Comparison of ENCODE assay signal across 17 mouse cellular contexts in the genomic region with DNA sequence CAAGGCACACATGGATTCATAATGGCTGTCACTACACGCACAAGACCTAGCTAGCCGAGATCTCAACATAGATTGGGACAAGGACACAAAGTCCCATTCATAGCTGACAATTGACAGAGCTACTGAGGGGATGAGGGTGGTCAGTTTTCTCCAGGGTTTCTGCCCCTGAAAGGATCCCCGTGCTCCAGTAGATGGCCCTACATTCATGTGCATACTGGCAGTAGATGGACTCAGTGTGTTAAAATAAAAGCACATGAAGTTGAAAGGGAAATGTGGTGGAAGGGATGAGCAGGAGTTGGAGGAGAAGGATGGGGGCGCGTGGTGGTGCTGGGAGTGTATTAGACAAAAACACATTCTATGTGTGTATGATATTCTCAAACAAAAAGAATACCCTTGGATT. TPM values are rescaled to one million over a fixed set of nuclear protein-coding genes. Genes with fewer than 3 reads are reported as not detected.
DNase-seq lines count a peak whose midpoint lies in the region; ATAC-seq and TF ChIP-seq lines count a peak whose summit lies in the region.
"Had no signal": no experiment of that assay in that cellular context is flagged by ENCODE, and none has a peak within 500 bp of the region (broad histone marks: within the 10 kb centered on the region; RNA-seq: fewer than 3 reads in every experiment).

No protein-coding gene starts in this region.

- no peak for TF ChIP-seq EP300 in heart, postnatal 0 days (IDR thresholded peaks at IDR 0.05; ENCODE audit: low read depth)
- TF ChIP-seq EP300 in lung, postnatal 0 days (IDR thresholded peaks at IDR 0.05), result no peak
- no peak for TF ChIP-seq EP300 in stomach, postnatal 0 days (optimal IDR thresholded peaks at IDR 0.05)

- no peak overlapping the region for H3K27ac ChIP-seq in heart, postnatal 0 days (ENCODE audit: low read depth)
- H3K27ac ChIP-seq in lung, postnatal 0 days (ENCODE audit: low read length), result no peak overlapping the region
- no peak overlapping the region for H3K27ac ChIP-seq in stomach, postnatal 0 days (replicated peaks)
- H3K27ac ChIP-seq in kidney, embryonic 16.5 days (ENCODE audit: low read length), result no peak overlapping the region
- H3K27ac ChIP-seq: forebrain, embryonic 15.5 days; heart, adult 2 months; heart, embryonic 15.5 days; neural tube, embryonic 13.5 days had no signal

- TF ChIP-seq CTCF in heart, postnatal 0 days (IDR thresholded peaks at IDR 0.05; ENCODE audit: low read depth), result 0 out of 2 replicates have a peak, but pooled peaks have one; percentile 14
- TF ChIP-seq CTCF in lung, postnatal 0 days (IDR thresholded peaks at IDR 0.05), result peak; percentile 40
- no peak for TF ChIP-seq CTCF in brain, embryonic 14.5 days (IDR thresholded peaks at IDR 0.05; ENCODE audit: borderline replicate concordance, extremely low read depth, insufficient read depth, insufficient read length)
- peak; percentile 35 for TF ChIP-seq CTCF in stomach, postnatal 0 days (IDR thresholded peaks at IDR 0.05; ENCODE audit: low read depth)

- H3K9ac ChIP-seq in heart, postnatal 0 days (replicated peaks; ENCODE audit: low read depth, low read length), result no peak overlapping the region
- H3K9ac ChIP-seq in lung, postnatal 0 days (replicated peaks; ENCODE audit: low read depth), result no peak overlapping the region
- H3K9ac ChIP-seq in stomach, postnatal 0 days (ENCODE audit: low read length), result no peak overlapping the region
- no peak overlapping the region for H3K9ac ChIP-seq in kidney, embryonic 16.5 days (replicated peaks; ENCODE audit: low read length)
- H3K9ac ChIP-seq: forebrain, embryonic 15.5 days; heart, embryonic 15.5 days; neural tube, embryonic 13.5 days had no signal

- no peak for ATAC-seq in heart, postnatal 0 days (ENCODE audit: insufficient read depth, low read depth)
- no peak for ATAC-seq in lung, postnatal 0 days
- ATAC-seq in stomach, postnatal 0 days (ENCODE audit: low FRiP score, low TSS enrichment), result no peak
- ATAC-seq in kidney, embryonic 16.5 days (ENCODE audit: low FRiP score, low TSS enrichment), result no peak
- ATAC-seq: forebrain, embryonic 15.5 days; intestine, embryonic 16.5 days had no signal

- TF ChIP-seq POLR2A in brain, embryonic 14.5 days (IDR thresholded peaks at IDR 0.05; ENCODE audit: borderline replicate concordance, extremely low read depth, insufficient read depth, insufficient read length, poor library complexity, severe bottlenecking), result no peak

- H3K36me3 ChIP-seq in heart, postnatal 0 days (replicated peaks; ENCODE audit: control insufficient read depth, insufficient read depth, low read length), result no peaks in the 10 kb centered on the region
- no peaks in the 10 kb centered on the region for H3K36me3 ChIP-seq in lung, postnatal 0 days (ENCODE audit: insufficient read depth, low read length)
- no peaks in the 10 kb centered on the region for H3K36me3 ChIP-seq in stomach, postnatal 0 days (ENCODE audit: control insufficient read depth, insufficient read depth, low read length)
- no peaks in the 10 kb centered on the region for H3K36me3 ChIP-seq in kidney, embryonic 16.5 days (ENCODE audit: insufficient read depth, low read length)
- H3K36me3 ChIP-seq: forebrain, embryonic 15.5 days; heart, embryonic 15.5 days; neural tube, embryonic 13.5 days had no signal

- H3K27me3 ChIP-seq in heart, postnatal 0 days (ENCODE audit: control insufficient read depth, insufficient read depth, low read length), result peaks cover 8% of the 10 kb centered on the region; the same call in 1 of the 2 replicates
- H3K27me3 ChIP-seq in lung, postnatal 0 days (replicated peaks; ENCODE audit: insufficient read depth, low read length), result 0 out of 2 replicates have a peak, but pooled peaks cover 3% of the 10 kb centered on the region
- H3K27me3 ChIP-seq in stomach, postnatal 0 days (ENCODE audit: control insufficient read depth, insufficient read depth, low read length), result no peaks in the 10 kb centered on the region
- H3K27me3 ChIP-seq in kidney, embryonic 16.5 days (ENCODE audit: insufficient read depth, low read length), result peaks cover 3% of the 10 kb centered on the region; the same call in 1 of the 2 replicates
- H3K27me3 ChIP-seq: forebrain, embryonic 15.5 days had no signal

- H3K4me1 ChIP-seq in heart, postnatal 0 days (ENCODE audit: control insufficient read depth, insufficient read depth), result peaks cover 10% of the 10 kb centered on the region; the same call in 1 of the 2 replicates
- H3K4me1 ChIP-seq in lung, postnatal 0 days (ENCODE audit: insufficient read depth, low read depth, low read length), result no peaks in the 10 kb centered on the region
- H3K4me1 ChIP-seq in stomach, postnatal 0 days (replicated peaks; ENCODE audit: control insufficient read depth, insufficient read depth), result no peaks in the 10 kb centered on the region; the same call in 1 of the 2 replicates
- H3K4me1 ChIP-seq in kidney, embryonic 16.5 days (ENCODE audit: insufficient read depth, low read length), result no peaks in the 10 kb centered on the region
- H3K4me1 ChIP-seq: heart, embryonic 15.5 days had no signal

- no peak overlapping the region for H3K4me2 ChIP-seq in heart, postnatal 0 days (ENCODE audit: low read depth, low read length)
- no peak overlapping the region for H3K4me2 ChIP-seq in lung, postnatal 0 days (replicated peaks; ENCODE audit: low read depth, low read length)
- H3K4me2 ChIP-seq in stomach, postnatal 0 days (replicated peaks; ENCODE audit: low read depth), result no peak overlapping the region
- no peak overlapping the region for H3K4me2 ChIP-seq in kidney, embryonic 16.5 days (replicated peaks; ENCODE audit: low read depth, low read length)

- WGBS in heart, postnatal 0 days, result 55% methylated on average over 5 of the region's 5 CpGs
- 56% methylated on average over 5 of the region's 5 CpGs for WGBS in lung, postnatal 0 days
- WGBS in stomach, postnatal 0 days, result 63% methylated on average over 5 of the region's 5 CpGs
- 79% methylated on average over 5 of the region's 5 CpGs for WGBS in kidney, embryonic 16.5 days

- no peak for DNase-seq in heart, postnatal 0 days (ENCODE audit: low spot score)
- no peak for DNase-seq in heart, postnatal 4 days
- no peak for DNase-seq in lung, postnatal 0 days (ENCODE audit: low spot score)
- no peak for DNase-seq in lung, postnatal 36 days
- peak; percentile 11 for DNase-seq in brain, embryonic 14.5 days (ENCODE audit: low read depth)
- no peak for DNase-seq in stomach, postnatal 0 days (ENCODE audit: low spot score)
- no peak for DNase-seq in left cerebral cortex, adult 8-10 months (ENCODE audit: low spot score in 2 of 2)
- DNase-seq: adrenal gland, adult 2 months; cerebellum, adult 8-10 months; heart, adult 2 months; kidney, postnatal 25 days; thymus, postnatal 14 days had no signal

- H3K9me3 ChIP-seq in heart, postnatal 0 days (replicated peaks; ENCODE audit: control insufficient read depth, low read length), result no peaks in the 10 kb centered on the region
- H3K9me3 ChIP-seq in lung, postnatal 0 days (ENCODE audit: low read length), result no peaks in the 10 kb centered on the region
- no peaks in the 10 kb centered on the region for H3K9me3 ChIP-seq in stomach, postnatal 0 days (ENCODE audit: control insufficient read depth, low read length)
- no peaks in the 10 kb centered on the region for H3K9me3 ChIP-seq in kidney, embryonic 16.5 days (ENCODE audit: low read length)
- H3K9me3 ChIP-seq: forebrain, embryonic 15.5 days; heart, embryonic 15.5 days; neural tube, embryonic 13.5 days had no signal

- H3K4me3 ChIP-seq in heart, postnatal 0 days (ENCODE audit: low read depth, low read length), result no peak overlapping the region
- H3K4me3 ChIP-seq in lung, postnatal 0 days (ENCODE audit: low read depth, low read length), result no peak overlapping the region
- H3K4me3 ChIP-seq in stomach, postnatal 0 days (ENCODE audit: low read depth, low read length), result no peak overlapping the region
- no peak overlapping the region for H3K4me3 ChIP-seq in kidney, embryonic 16.5 days (ENCODE audit: low read length)
- H3K4me3 ChIP-seq: forebrain, embryonic 15.5 days; heart, adult 2 months; neural tube, embryonic 13.5 days had no signal

RNA-seq across cellular contexts. Expression of a gene that starts 1.3 kb away (rescaled TPM):
- 7.7 and 22.6 TPM in 2 replicates for total RNA-seq in heart, postnatal 0 days (2014; rRNA removed; ENCODE audit: low replicate concordance)
- polyA plus RNA-seq in heart, postnatal 0 days (2015; fragmentation: Nextera tagmentation; extraction: Ambion mirVana), result 40.6 and 42.4 TPM in 2 replicates
- 10 to 100 TPM; 35.1 to 37.1 TPM for total RNA-seq in heart, postnatal 4 days (2021)
- polyA plus RNA-seq in lung, postnatal 0 days (2015; fragmentation: Nextera tagmentation; extraction: Ambion mirVana), result 15.3 and 17.1 TPM in 2 replicates
- 42.5 and 77.8 TPM in 2 replicates for polyA plus RNA-seq in brain, embryonic 14.5 days (2012; rRNA removed)
- polyA plus RNA-seq in stomach, postnatal 0 days (2015; fragmentation: Nextera tagmentation; extraction: Ambion mirVana), result 16.2 and 17.0 TPM in 2 replicates
- polyA plus RNA-seq in kidney, embryonic 16.5 days (2015; fragmentation: Nextera tagmentation; extraction: Ambion mirVana), result 46.5 and 46.9 TPM in 2 replicates
- total RNA-seq in left cerebral cortex, adult 8-10 months (2022), result 10 to 100 TPM; 15.4 to 20.3 (median 19.7) TPM
